Mouse (Mus musculus) spleen, postnatal 36 days (tissue): ENCODE measurements around the gene Rhot1.
A peak's percentile ranks its signal among the peaks of the same experiment; 100 is the strongest.
"Not testable (repeated sequence)": the region's sequence is repeated elsewhere in the genome, so short reads cannot be mapped to it uniquely, and the experiment has no call there.

Experiments used
- DNase-seq, 2 experiments: peaks; one replicate each; pipeline ENCODE4 v3.0.0; 2022; ENCODE audit warnings: low spot score in 2 of 2, mixed read lengths in 1 of 2

Rhot1 gene

DNA sequence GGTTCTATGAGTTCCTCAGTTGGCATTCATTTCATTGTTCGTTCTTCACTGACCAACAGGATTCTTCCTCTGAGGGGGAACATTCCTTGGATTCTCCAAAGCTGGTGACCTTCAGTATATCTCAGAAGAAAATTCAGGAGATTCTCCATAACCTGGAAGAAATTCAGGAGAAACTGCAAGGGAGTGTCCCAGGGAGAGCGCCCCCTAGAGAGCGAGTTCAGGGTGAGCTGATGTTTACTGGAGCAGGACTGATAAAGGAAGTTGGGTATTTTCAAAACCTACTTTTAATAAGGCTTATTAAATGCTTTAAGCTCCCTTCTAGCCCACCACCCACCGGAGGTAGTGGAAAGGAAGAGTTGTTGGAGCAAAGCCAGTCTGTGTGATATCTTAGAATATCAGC is 15.0 kb upstream of the Rhot1 start:
- no peak for DNase-seq

DNA sequence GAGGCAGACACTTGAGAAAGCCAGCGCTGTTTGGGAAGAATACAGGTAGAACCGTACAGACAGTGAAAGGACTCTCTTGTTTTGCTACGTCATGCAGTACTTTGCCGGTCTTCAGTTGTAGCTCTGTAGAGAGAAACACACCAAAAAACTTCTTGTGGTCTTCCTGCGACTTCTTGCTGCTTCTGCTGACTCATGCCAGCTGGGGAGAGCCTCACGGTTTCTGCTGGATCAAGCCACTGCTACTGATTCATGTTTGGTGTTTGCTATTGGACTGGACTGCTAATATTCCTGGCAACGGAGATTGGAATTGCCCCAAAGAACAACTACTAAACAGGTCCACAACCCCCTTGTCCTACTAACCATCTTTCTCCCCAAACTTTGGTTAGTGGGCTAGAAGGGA is 12.5 kb upstream of the Rhot1 start:
- no peak for DNase-seq

DNA sequence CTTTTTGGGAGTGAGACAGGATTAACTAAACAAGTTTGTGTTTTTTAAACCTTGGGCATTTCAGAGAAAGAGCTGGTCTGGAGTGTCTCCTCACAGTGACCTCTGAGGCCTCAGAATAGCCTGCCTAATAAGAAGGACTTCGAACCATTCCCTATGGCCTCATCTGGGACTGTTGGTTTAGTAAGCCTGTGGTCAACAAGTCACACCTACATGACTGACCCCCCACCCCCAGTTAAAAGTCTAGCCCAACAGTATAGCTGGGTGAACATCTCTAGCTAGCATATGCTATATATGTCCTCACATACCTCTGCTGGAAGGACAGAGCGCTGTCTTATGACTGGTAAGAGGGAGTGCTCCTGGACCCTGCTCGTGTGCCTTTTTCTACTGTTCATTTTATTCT is 9.5 kb upstream of the Rhot1 start:
- DNase-seq, result no peak

DNA sequence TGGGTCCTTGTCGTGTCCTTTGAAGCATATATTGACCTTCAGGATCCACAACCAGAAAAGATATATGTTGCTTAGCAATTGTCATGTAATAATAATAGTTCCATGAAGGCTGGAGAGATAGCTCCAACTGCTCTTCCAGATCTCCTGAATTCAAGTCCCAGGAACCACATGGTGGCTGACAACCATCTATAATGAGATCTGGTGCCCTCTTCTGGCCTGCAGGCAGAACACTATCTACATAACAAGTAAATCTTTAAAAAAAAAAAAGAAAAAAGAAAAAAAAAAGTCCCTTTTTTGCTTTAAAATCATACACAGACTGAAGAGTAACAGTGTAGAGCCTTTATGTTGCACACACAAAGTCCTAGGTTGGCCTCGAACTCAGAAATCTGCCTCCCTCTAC is 9.0 kb upstream of the Rhot1 start:
- no peak for DNase-seq

DNA sequence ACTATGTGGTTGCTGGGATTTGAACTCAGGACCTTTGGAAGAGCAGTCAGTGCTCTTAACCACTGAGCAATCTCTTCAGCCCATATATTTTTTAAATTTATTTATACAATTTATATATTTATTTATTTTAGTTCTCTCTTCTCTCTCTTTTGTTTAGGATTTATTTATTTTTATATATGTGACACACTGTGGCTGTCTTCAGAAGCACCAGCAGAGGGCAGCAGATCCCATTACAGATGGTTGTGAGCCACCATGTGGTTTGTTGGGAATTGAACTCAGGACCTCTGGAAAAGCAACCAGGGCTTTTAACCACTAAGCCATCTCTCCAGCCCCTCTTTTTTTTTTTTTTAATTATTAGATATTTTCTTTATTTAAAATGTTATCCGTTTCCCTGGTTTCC is 8.5 kb upstream of the Rhot1 start:
- no peak for DNase-seq

DNA sequence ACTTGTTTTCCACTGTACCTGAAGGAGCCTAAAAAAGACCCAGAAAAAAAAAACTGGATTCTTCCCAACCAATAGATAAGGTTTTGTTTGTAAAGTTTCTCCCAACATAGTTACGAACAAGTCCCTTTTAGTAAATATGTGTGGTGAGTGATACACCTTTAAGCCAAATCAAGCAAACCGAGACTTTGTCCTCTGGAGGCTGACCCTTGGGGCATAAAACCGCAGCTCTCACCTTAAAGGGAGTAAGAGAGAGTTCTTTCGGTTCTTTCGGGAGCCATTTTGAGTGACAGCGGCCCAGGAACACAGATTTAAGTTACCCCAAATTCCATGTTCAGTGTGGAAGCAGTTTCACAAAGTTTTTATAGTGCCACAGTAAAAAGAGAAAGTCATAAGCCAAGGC is 6.5 kb upstream of the Rhot1 start:
- no peak for DNase-seq

DNA sequence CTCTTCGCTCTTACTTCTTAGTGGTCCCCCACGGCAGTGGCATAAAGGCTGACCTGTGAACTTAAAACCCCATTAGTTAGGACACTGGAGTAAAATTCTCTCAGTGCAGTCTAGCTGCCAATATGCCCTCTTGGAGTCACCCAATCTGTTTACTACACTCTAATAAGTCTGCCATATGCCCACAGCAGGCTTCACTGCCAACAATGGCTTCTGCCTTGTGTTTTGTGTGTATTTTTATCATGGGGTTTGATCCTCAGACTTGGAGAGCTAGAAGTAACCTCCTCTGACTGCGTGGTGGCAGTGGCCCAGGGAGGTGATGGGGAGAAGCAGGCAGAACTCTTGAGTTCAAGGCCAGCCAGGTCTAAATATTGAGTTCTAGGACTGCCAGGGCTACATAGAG is 4.8 kb upstream of the Rhot1 start:
- no peak for DNase-seq

DNA sequence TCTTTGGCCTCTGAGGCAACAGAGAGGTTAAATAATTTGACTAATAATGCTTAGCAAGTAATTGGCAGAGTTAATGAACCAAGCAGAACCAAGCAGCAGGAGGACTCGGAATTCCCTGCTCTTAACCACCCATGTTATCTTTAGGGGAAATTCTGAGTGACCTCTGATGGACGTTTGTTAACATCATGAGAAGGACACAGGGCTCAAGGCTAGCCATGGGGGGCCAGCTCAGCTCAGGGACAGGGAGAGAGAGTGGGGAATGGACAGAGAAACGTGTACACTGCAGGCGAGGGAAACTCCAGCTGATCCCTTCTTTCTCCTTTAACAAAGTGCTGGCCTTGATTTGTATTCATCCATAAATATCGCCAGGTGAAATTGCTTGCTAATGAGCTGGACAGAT is 3.9 kb upstream of the Rhot1 start:
- DNase-seq, result no peak

DNA sequence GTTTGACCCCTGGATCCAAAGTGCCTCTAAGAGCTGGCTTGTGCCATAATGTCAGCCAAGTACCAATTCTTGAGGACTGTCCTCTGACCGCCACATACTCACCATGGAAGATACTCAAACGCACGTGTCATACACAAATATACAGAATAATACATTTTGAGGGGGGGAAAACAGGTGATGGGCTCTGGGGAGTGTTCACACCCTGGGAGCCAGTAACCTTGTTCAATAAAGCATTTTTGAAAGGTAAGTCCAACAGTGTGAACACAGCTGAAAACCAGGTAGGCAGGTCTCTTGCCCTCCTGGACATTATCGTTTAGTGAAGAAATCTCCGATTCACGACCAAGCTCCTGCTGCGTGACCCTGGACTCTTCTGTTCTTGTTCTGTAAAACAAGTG is 357 bp upstream of the Rhot1 start:
- no peak for DNase-seq

DNA sequence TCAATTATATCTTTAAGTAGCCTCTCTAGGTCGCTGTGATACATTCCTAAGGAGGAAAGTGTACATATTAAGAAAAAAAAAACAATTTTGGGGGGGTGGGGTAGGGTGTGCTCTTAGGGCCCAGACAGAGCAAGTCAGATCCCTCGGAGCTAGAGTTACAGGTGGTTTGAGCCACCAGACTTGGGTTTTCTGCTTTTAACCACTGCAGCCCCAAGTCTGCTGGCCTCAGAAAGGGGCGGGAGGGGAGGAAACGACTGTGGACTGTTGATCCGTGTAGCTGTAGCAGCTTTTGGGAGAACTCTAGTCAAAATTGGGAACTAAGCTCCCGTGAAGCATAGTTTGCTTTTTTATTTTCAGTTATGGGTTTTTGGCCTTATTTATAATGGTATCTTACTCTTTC is 1.5 kb downstream of the Rhot1 start:
- no peak for DNase-seq

DNA sequence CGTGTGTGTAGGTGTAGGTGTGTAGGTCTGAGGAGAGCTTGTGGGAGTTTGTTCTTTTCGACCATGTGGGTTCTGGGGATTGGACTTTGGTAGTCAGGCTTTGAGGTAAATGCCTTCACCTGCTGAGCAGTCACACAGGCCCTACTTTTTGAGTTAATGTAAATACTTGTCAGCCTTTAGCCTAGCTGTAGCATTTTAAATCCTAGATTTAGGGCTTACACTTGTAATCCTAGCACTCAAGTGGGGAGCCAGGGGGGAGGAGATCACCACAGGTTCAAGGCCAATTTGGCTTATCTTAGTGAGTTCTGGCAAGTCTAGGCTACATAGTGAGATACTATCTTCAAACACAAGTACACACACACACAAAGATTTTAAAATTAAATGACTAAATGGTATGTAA is 3.5 kb downstream of the Rhot1 start:
- DNase-seq, result no peak

DNA sequence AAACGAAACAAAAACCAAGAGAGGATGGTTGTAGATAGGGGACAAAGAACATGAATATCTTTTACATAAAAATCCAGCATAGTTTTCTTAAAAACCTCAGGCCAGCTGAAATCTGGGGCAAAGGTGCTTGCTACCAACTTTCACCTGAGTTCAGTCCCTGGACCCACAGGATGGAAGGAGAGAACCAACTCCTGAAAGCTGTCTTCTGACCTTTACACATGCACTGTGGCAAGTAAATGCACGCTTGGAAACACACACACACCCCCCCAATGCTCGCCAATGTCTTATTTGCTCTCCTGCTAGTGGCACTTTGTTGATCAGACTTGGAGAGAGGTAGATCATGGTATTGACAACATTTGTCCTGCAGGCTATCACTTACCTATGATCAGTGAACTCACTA is 6.5 kb downstream of the Rhot1 start:
- no peak for DNase-seq

DNA sequence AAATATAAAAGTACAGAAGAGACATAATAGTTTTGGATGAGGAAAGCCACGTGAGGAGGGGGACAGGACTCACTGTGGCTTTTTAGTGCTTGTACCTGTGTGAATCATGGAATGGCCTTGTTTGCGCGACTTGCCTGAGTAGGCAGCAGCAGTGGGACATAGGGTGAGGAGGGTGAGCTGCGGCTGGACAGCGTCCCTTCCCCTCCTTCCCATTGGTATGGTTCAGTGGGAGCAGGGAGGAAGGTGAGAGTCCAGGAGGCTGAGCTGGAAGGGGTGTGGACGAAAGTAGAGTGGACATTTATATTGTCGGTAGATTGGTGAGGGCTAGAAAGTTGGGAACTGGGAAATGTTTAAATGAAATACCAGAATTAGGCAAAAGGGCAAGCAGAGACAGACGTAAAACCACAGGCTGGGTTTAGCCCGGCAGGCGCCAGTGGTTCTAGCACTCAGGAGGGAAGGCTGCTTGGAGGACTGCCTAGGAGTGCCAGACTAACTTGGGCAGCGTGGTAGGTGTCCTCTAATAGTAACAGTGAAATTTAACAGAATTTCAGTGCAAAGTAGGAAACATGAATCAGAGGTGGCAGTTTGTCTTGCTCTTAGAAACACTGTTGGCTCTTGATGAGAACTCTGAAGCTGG is 10.0 kb downstream of the Rhot1 start:
- DNase-seq, result no peak

DNA sequence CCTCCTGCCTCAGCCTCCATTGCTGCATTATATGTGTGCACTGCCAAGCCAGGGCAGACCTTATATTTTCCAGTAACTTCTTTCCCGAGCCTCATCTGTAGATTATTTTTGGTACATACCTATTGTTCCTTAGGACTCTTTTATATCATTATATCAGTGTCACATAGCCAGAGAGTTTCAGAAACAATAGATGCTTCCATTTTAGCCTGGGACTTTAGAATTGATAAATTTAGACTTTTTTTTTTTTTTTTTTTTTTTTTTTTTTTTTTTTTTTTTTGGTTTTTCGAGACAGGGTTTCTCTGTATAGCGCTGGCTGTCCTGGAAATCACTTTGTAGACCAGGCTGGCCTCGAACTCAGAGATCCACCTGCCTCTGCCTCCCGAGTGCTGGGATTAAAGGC is 21.2 kb downstream of the Rhot1 start:
- DNase-seq, result not testable (repeated sequence)

DNA sequence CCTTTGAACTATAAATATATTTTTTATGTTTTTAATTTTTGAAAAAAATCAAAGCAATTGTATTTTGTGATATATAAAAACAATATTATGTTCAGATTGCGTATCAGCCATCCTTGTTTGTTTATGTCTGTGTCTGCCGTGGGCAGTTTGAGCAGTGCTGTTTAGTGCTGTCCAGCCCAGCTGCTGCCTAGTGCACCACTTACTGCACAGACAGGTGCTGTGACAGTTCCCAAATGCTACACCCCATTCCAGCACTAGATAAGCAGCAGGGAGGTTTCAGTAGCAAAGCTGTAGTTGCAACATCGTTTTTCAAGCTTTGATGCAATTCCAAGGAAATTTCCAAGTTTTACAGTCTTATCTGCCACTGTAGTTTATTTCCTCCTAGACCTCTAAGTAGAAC is 28.5 kb downstream of the Rhot1 start:
- no peak for DNase-seq

DNA sequence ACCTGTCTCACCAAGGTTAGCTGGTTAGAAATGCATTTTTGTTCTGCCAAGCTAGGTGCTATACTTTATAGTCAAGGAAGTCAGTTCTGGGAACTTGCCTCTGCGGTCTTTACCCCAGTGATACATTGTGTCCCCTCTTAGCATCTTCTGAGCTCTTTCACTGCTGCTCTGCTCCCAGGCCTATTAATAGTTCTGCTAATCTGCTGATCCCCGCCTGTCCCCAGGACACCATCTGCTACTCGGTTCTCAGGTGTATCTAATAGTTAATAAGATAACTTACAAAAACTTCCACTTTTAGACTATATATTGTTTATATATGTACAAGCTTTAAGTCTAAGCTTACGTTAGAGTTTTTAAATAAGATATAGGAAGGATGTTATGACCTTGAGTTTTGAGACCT is 29.5 kb downstream of the Rhot1 start:
- no peak for DNase-seq

DNA sequence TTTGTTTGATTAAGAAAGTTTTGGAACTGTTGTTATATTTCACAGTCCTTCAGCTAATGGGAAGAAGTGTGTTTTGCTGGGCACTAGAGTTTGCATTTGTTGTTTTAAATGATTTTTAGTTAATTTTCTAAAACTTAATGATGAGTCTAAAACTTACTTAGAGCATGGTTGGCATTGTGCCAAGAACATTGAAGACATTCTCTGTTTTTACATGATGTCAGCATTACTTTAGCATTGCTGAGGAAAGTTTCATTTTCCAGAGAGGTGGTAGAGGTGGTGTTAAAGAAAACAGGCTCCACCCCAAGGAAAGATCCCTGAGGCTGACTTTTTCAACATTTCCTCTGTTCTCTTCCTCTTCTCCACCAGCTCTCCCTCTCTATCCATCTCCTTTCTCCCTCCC is 38.2 kb downstream of the Rhot1 start:
- no peak for DNase-seq

DNA sequence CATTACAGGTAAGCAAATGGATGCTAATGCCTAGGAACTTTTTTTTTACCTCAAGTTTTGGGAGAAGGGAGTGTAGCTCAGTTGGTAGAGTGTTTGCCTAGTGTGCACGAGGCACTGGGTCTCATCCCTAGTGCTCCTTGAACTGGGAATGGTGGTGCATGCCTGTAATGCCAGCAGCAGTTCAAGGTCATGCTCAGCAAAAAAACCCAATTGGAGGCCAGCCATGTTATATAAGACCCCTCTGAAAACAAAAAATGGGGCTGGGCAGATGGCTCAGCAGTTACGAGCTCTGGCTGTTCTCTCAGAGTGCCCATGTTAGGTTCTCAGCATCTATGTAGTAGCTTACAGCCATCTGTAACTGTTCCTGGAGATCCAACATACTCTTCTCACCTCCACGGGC is 39.7 kb downstream of the Rhot1 start:
- no peak for DNase-seq

DNA sequence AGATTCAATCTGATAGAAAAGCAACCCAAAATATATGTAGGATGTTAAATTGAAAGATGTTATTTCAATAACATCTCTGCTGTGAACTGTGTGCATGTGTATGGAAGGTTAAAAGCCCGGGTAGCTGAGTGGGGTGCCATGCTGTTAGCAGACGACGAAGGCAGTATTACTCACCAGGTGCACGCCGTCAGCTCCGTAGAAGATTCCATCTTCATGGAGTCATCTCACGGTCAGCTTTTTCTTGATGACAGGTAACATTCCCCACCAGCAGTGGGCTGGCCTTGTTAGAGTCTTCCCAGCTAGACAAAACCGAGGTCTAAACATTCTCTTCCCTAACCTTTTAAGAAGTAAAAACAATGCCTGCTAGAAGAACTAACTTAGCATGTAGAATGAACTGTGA is 55.3 kb downstream of the Rhot1 start:
- no peak for DNase-seq

DNA sequence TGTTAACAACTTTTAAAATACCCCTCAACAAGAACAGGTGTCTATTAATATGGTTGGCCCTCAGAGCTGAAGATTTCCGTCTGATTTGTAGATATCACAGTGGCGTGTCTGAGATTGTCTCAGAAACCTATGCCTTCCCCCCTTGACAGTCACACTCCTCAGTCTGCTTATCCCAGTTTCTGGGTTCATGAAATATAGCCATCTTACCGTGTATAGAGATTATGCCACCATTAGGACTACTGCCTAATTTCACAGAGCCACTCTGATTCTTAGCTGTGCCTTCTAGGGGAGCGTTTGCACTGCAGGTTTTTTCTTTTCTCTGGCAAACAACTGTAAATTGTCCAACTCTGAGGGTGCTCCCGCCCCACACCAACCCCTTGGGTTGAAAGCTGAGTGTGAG is 62.3 kb downstream of the Rhot1 start:
- DNase-seq, result no peak

DNA sequence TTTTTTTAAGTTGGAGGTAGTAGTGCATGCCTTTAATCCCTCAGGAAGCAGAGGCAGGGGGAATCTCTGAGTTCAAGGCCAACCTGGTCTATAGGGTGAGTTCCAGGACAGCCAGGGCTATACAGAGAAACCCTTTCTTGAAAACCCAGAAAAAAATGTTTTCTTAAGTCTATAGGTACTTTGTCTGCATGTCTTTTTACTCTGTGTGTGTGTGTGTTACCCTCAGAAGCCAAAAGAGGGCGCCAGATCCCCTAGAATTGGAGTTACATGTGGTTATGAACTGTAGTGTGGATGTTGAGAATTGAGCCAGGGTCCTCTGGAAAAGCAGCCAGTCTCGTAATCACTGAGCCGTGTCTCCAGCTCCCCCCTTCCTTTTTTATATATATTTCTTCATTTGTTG is 66.2 kb downstream of the Rhot1 start:
- no peak for DNase-seq

DNA sequence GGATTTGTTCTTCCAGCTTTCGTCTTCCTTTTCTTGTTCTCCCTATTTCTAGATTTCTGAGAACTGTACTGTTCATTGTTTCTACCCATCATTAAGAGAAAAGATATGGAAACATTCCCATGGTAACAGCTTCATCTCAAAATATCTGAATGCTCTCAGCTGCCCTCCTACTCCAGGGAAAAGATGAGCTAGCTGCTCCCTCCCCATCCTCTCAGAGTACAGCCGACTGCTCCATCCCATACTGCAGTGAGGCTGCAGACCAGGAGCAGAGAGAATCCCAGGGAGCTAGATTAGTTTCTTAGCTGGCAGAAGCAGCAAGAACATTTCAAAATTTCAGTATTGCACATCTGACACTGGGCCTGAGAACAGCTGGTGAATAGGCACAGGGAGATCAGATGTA is 69.2 kb downstream of the Rhot1 start:
- no peak for DNase-seq

DNA sequence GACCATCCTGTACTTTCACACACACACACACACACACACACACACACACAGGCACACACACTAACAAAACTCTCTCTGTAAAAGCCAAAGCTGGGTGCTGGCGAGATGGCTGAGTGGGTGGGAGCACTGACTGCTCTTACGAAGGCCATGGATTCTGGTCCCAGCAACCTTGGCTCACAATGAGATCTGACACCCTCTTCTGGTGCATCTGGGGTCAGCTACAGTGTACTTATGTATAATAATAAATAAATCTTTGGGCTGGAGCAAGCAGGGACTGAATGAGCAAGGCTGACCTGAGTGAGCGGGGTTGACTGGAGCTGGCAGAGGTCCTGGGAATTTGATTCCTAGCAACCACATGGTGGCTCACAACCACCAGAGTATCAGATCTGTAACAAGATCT is 75.0 kb downstream of the Rhot1 start:
- no peak for DNase-seq

DNA sequence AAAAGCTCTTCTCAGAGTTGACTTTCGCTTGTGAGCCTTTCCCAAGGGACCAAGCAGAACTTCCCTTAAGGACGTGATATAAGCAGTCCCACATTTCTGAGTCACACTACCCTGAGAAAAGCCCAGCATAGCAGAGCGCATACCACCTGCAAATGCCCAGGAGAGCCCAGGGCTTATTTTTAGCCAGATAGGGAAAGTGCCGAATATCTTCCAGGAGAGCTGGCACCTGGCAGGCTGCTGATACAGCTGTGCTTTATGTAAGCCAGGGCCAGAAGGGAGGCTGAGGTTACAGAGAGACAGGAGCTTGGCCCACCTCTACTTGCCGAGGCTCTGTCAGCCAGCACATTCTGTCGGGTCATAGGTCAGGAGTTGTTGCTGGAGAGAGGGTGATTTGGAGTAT is 75.8 kb downstream of the Rhot1 start:
- no peak for DNase-seq

DNA sequence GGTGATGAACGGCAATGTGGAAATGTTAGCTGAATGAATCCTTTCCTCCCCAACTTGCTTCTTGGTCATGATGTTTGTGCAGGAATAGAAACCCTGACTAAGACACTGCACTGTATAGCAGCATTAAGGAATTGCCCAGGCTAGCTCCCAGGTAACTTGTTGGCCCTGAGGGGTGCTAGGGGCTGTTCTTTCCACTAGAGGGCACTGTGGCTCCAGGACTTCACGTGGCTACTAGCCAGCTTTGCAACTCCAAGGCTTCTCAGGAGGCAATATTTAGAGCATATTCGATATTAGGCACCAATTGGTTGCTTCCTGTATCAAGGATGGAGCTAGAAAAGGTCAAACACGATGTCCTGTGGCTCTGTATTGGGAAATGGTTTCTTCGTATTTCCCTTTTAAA is 78.3 kb downstream of the Rhot1 start:
- DNase-seq, result peak; percentile 42 to 56
